Mouse (Mus musculus): ENCODE results near the gene Ces2b.

- no peak for TF ChIP-seq CTCF (IDR thresholded peaks at IDR 0.05; ENCODE audit: extremely low read depth, insufficient read length, insufficient replicate concordance, low read depth, low read length)
- no peak for TF ChIP-seq POLR2A (IDR thresholded peaks at IDR 0.05; ENCODE audit: low read depth, low read length)
Observed at GRCm38 (mm10) chr8:104789886-104790680, 41.3 kb upstream of the Ces2b start.

Data from small intestine, adult 2 months (tissue).